Mouse (Mus musculus) myocyte (in vitro differentiated cells): Measurements from ENCODE around the gene Epor.

Source experiments
- CEBPB ChIP-seq: IDR thresholded peaks from 2 replicates; pipeline ENCODE4 v1.6.1; 2011; ENCODE audit warnings: mild to moderate bottlenecking, moderate library complexity; ENCODE audit not compliant: poor library complexity, insufficient read depth, severe bottlenecking
- E2F4 ChIP-seq: IDR thresholded peaks from one replicate; pipeline ENCODE4 v1.6.1; 2011; ENCODE audit warnings: mild to moderate bottlenecking, control low read depth, moderate library complexity; ENCODE audit not compliant: insufficient read depth
- POLR2A ChIP-seq: IDR thresholded peaks from one replicate; pipeline ENCODE4 v1.6.1; 2011; ENCODE audit warnings: low read depth, mild to moderate bottlenecking, control low read depth, moderate library complexity; ENCODE audit not compliant: insufficient read length
- SRF ChIP-seq: IDR thresholded peaks from one replicate; pipeline ENCODE4 v1.6.1; 2011; ENCODE audit warnings: low read depth; ENCODE audit not compliant: control insufficient read depth, insufficient read length
- TCF12 ChIP-seq: IDR thresholded peaks from one replicate; pipeline ENCODE4 v1.6.1; 2011; ENCODE audit warnings: mild to moderate bottlenecking, control low read depth; ENCODE audit not compliant: poor library complexity, insufficient read depth, severe bottlenecking

GRCm38 (mm10) chr9:21978398-21979128 is 15.3 kb upstream of the Epor start:
- TF ChIP-seq TCF12 (no peak), POLR2A (no peak), E2F4 (no peak), SRF (no peak), CEBPB (no peak)
